Mouse (Mus musculus): Measurements from ENCODE around the gene Brd3. TPM values are rescaled to one million over a fixed set of nuclear protein-coding genes. Genes with fewer than 3 reads are reported as not detected.
A peak's percentile ranks its signal among the peaks of the same experiment; 100 is the strongest.
"Not testable (repeated sequence)": the region's sequence is repeated elsewhere in the genome, so short reads cannot be mapped to it uniquely, and the experiment has no call there.

The Brd3 gene
- total RNA-seq, 2 experiments from 2014 or later: 67.1 to 77.0 TPM

- DNase-seq (ENCODE audit: extremely low spot score in 1 of 2, low spot score in 2 of 2): no peak
- intact Hi-C loops (cut with DNase I): loop anchor here (5.0 kb wide), 1 partner anchor 38 kb away; no protein-coding TSS in a partner anchor
Observed at GRCm38 (mm10) chr2:27515341-27516166, 8.1 kb upstream of the Brd3 start.

- DNase-seq (ENCODE audit: extremely low spot score in 1 of 2, low spot score in 2 of 2): peak; percentile 92 to 97
- intact Hi-C loops (cut with DNase I): loop anchor here (5.0 kb wide), 1 partner anchor 37 kb away; no protein-coding TSS in a partner anchor
Observed at GRCm38 (mm10) chr2:27514639-27515328, 7.3 kb upstream of the Brd3 start, which contains the start of gene Wdr5. Gene Wdr5 (plus strand): TSS chr2:27515157.

- no peak for DNase-seq (ENCODE audit: extremely low spot score in 1 of 2, low spot score in 2 of 2)
- intact Hi-C loops (cut with DNase I): no loop called here
Observed at GRCm38 (mm10) chr2:27513861-27514260, 6.4 kb upstream of the Brd3 start.

GRCm38 (mm10) chr2:27512909-27513308, 5.4 kb upstream of the Brd3 start:
- DNase-seq (ENCODE audit: extremely low spot score in 1 of 2, low spot score in 2 of 2): no peak
- intact Hi-C loops (cut with DNase I): no loop called here

- intact Hi-C loops (cut with DNase I): no loop called here
- DNase-seq (ENCODE audit: extremely low spot score in 1 of 2, low spot score in 2 of 2): no peak
Observed at GRCm38 (mm10) chr2:27510706-27511105, 3.2 kb upstream of the Brd3 start.

- DNase-seq (ENCODE audit: extremely low spot score in 1 of 2, low spot score in 2 of 2); intact Hi-C loops (cut with DNase I): not testable (repeated sequence)
Observed at GRCm38 (mm10) chr2:27506658-27507057, 804 bp downstream of the Brd3 start.

- peak in 1 of 2 experiments; percentile 46 for DNase-seq (ENCODE audit: extremely low spot score in 1 of 2, low spot score in 2 of 2)
- intact Hi-C loops (cut with DNase I): no loop called here
Observed at GRCm38 (mm10) chr2:27505539-27505938, 1.9 kb downstream of the Brd3 start.

GRCm38 (mm10) chr2:27504113-27504885, 3.2 kb downstream of the Brd3 start:
- intact Hi-C loops (cut with DNase I): no loop called here
- DNase-seq (ENCODE audit: extremely low spot score in 1 of 2, low spot score in 2 of 2): no peak

- DNase-seq (ENCODE audit: extremely low spot score in 1 of 2, low spot score in 2 of 2): no peak
- intact Hi-C loops (cut with DNase I): no loop called here
Observed at GRCm38 (mm10) chr2:27496391-27497028, 11.0 kb downstream of the Brd3 start.

GRCm38 (mm10) chr2:27493971-27494370, 13.5 kb downstream of the Brd3 start:
- no peak for DNase-seq (ENCODE audit: extremely low spot score in 1 of 2, low spot score in 2 of 2)
- intact Hi-C loops (cut with DNase I): no loop called here

GRCm38 (mm10) chr2:27490939-27491338, 16.5 kb downstream of the Brd3 start:
- DNase-seq (ENCODE audit: extremely low spot score in 1 of 2, low spot score in 2 of 2): no peak
- intact Hi-C loops (cut with DNase I): no loop called here

GRCm38 (mm10) chr2:27488362-27488761, 19.1 kb downstream of the Brd3 start:
- DNase-seq (ENCODE audit: extremely low spot score in 1 of 2, low spot score in 2 of 2): no peak
- intact Hi-C loops (cut with DNase I): no loop called here

- intact Hi-C loops (cut with DNase I): no loop called here
Observed at GRCm38 (mm10) chr2:27487336-27488049, 20.0 kb downstream of the Brd3 start.

GRCm38 (mm10) chr2:27486725-27487124, 20.7 kb downstream of the Brd3 start:
- intact Hi-C loops (cut with DNase I): no loop called here
- no peak for DNase-seq (ENCODE audit: extremely low spot score in 1 of 2, low spot score in 2 of 2)

More at GRCm38 (mm10) chr2:27487336-27488049, 20.0 kb downstream of the Brd3 start:
- no peak for DNase-seq (ENCODE audit: extremely low spot score in 1 of 2, low spot score in 2 of 2)

GRCm38 (mm10) chr2:27482265-27482861, 25.1 kb downstream of the Brd3 start:
- intact Hi-C loops (cut with DNase I): no loop called here
- no peak for DNase-seq (ENCODE audit: extremely low spot score in 1 of 2, low spot score in 2 of 2)

- intact Hi-C loops (cut with DNase I): no loop called here
- no peak for DNase-seq (ENCODE audit: extremely low spot score in 1 of 2, low spot score in 2 of 2)
Observed at GRCm38 (mm10) chr2:27480367-27480766, 27.1 kb downstream of the Brd3 start.

- DNase-seq (ENCODE audit: extremely low spot score in 1 of 2, low spot score in 2 of 2): no peak
- intact Hi-C loops (cut with DNase I): loop anchor here (5.0 kb wide), 1 partner anchor 37 kb away; the partner anchor contains the start of gene Wdr5
Observed at GRCm38 (mm10) chr2:27479821-27480220, 27.6 kb downstream of the Brd3 start.

Measured in left cerebral cortex, postnatal 10 days (tissue).